Mouse (Mus musculus): ENCODE results near the gene Aspg. TPM values are rescaled to one million over a fixed set of nuclear protein-coding genes. Genes with fewer than 3 reads are reported as not detected.

Aspg gene
- polyA plus RNA-seq, 1 experiment from 2014 or later, result 1.5 TPM

- peaks cover 55% of the 10 kb centered on the region for H3K4me1 ChIP-seq
- H3K4me3 ChIP-seq, result peak overlapping the region; percentile 67
- DNase-seq (ENCODE audit: low spot score), result no peak
- H3K27ac ChIP-seq, result no peak overlapping the region
- 1% methylated on average over 46 of the region's 46 CpGs for WGBS
- H3K27me3 ChIP-seq (ENCODE audit: insufficient read depth, poor library complexity, severe bottlenecking), result peaks cover 79% of the 10 kb centered on the region
- H3K9me3 ChIP-seq, result no peaks in the 10 kb centered on the region
- no peaks in the 10 kb centered on the region for H3K36me3 ChIP-seq
Observed at GRCm38 (mm10) chr12:112144377-112145115, 38.1 kb downstream of the Aspg start.

DNA sequence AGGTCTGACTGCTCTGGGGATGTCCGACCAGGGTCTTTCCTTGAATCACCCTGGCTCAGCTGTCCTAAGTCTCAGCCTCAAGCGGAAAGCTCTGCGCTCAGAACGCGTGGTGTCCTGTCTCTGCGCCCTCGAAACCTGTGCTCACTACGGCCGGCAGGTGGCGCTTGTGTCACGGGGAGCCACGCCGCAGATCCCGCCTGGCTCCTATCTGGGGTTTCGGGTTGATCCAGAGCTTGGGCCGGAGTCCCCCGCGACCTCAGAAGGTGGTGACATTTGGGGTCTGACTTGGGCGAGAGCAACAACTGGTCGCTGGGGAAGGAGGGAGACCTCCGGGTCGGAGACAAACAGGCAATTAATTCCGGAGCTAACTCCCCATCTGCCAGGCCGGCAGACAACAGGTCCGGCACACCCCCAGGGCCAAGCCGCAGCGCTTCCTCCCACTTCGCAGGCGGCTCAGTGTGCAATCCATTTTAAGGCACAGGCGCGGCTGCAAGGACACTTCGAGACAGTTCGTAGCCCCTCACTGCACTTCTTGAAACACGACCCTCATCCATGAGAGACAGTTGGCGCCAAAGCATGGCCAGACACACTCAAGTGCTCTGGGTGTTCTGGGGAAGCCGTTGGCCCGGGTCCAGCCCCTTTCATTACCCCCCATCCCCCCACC is 38.9 kb downstream of the Aspg start:
- Histone ChIP-seq H3K4me1 (peaks cover 61% of the 10 kb centered on the region), H3K36me3 (no peaks in the 10 kb centered on the region), H3K9me3 (no peaks in the 10 kb centered on the region), H3K27me3 (ENCODE audit: insufficient read depth, poor library complexity, severe bottlenecking) (peaks cover 85% of the 10 kb centered on the region), H3K27ac (peak overlapping the region; percentile 84; the same call in 1 of the 2 replicates), H3K4me3 (peak overlapping the region; percentile 67)
- WGBS, result under 1% methylated on average over 37 of the region's 37 CpGs
- peak; percentile 88 for DNase-seq (ENCODE audit: low spot score)

GRCm38 (mm10) chr12:112145875-112146651 is 39.6 kb downstream of the Aspg start, which contains the start of gene Kif26a:
TSS of gene Kif26a (plus strand) at chr12:112146208.
- peaks cover 68% of the 10 kb centered on the region for H3K4me1 ChIP-seq
- peak within 1 kb of the TSS; percentile 84 for H3K27ac ChIP-seq
- H3K9me3 ChIP-seq, result no peaks in the 10 kb centered on the region
- no peaks in the 10 kb centered on the region for H3K36me3 ChIP-seq
- H3K4me3 ChIP-seq, result peak within 1 kb of the TSS; percentile 67
- peak; percentile 88 for DNase-seq (ENCODE audit: low spot score)
- peaks cover 78% of the 10 kb centered on the region for H3K27me3 ChIP-seq (ENCODE audit: insufficient read depth, poor library complexity, severe bottlenecking)
- WGBS, result under 1% methylated on average over 67 of the region's 68 CpGs

- Histone ChIP-seq H3K36me3 (no peaks in the 10 kb centered on the region), H3K27me3 (ENCODE audit: insufficient read depth, poor library complexity, severe bottlenecking) (peaks cover 65% of the 10 kb centered on the region), H3K9me3 (no peaks in the 10 kb centered on the region), H3K4me1 (peaks cover 79% of the 10 kb centered on the region), H3K4me3 (peak overlapping the region; percentile 67), H3K27ac (peak overlapping the region; percentile 84; the same call in 1 of the 2 replicates)
- 36% methylated on average over 5 of the region's 5 CpGs for WGBS
- DNase-seq (ENCODE audit: low spot score), result no peak
Observed at GRCm38 (mm10) chr12:112147365-112147764, 40.9 kb downstream of the Aspg start.

DNA sequence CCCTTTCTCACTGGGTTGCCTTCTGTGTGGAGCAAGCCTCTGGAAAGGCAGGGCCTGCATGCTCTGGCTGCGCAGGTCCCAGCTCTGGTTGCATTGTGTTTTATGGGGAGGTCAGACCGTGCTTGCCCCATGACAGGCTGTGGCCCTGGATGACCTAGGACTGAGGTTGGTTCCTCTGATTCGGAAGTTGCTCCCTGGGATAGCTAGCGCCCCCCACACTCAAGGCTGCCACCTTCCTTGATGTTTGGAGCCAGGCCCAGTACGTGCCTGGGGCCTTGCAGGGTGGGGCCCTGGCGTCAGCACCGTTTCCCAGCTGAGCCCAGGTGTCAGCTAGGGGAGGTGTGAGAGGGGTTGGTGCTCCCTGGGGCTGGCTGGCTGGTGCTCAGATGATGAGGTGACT is 43.5 kb downstream of the Aspg start:
- Histone ChIP-seq H3K36me3 (no peaks in the 10 kb centered on the region), H3K27me3 (ENCODE audit: insufficient read depth, poor library complexity, severe bottlenecking) (peaks cover 39% of the 10 kb centered on the region), H3K4me3 (no peak overlapping the region), H3K9me3 (no peaks in the 10 kb centered on the region), H3K27ac (peak overlapping the region; percentile 33; the same call in 1 of the 2 replicates), H3K4me1 (peaks cover 83% of the 10 kb centered on the region)
- 55% methylated on average over 7 of the region's 7 CpGs for WGBS
- no peak for DNase-seq (ENCODE audit: low spot score)

GRCm38 (mm10) chr12:112151244-112151979 is 44.9 kb downstream of the Aspg start:
- H3K9me3 ChIP-seq, result no peaks in the 10 kb centered on the region
- no peaks in the 10 kb centered on the region for H3K36me3 ChIP-seq
- no peak for DNase-seq (ENCODE audit: low spot score)
- H3K4me1 ChIP-seq, result peaks cover 83% of the 10 kb centered on the region
- peak overlapping the region; percentile 62 for H3K27ac ChIP-seq
- WGBS, result 46% methylated on average over 12 of the region's 12 CpGs
- no peak overlapping the region for H3K4me3 ChIP-seq
- H3K27me3 ChIP-seq (ENCODE audit: insufficient read depth, poor library complexity, severe bottlenecking), result peaks cover 39% of the 10 kb centered on the region; the same call in 1 of the 2 replicates

DNA sequence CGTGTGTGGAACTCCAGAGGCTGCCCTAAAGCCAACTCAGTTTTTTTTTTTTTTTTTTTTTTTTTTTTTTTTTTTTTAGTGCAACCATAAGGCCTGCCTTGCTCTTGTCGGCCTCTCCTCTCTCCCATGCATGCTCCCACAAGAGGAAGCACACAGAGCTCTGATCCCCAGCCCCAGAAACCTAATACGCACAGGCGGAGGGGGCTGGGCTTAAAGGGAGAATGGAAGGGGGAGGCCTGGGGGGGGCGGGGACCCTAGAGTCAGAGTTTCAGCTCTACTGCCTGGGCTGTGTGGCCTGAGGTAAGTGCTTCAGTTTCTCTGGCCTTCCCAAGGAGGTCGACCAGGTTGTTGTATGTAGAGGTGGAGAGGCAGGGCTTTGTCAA is 45.5 kb downstream of the Aspg start:
- WGBS, result 56% methylated on average over 6 of the region's 6 CpGs
- no peak overlapping the region for H3K4me3 ChIP-seq
- DNase-seq (ENCODE audit: low spot score), result no peak
- H3K27ac ChIP-seq, result peak overlapping the region; percentile 62; the same call in 1 of the 2 replicates
- H3K4me1 ChIP-seq, result peaks cover 83% of the 10 kb centered on the region
- H3K27me3 ChIP-seq (ENCODE audit: insufficient read depth, poor library complexity, severe bottlenecking), result peaks cover 40% of the 10 kb centered on the region; the same call in 1 of the 2 replicates
- no peaks in the 10 kb centered on the region for H3K9me3 ChIP-seq
- H3K36me3 ChIP-seq, result no peaks in the 10 kb centered on the region

GRCm38 (mm10) chr12:112153597-112153996 is 47.1 kb downstream of the Aspg start:
- DNase-seq (ENCODE audit: low spot score), result no peak
- peaks cover 73% of the 10 kb centered on the region for H3K4me1 ChIP-seq
- peaks cover 32% of the 10 kb centered on the region; the same call in 1 of the 2 replicates for H3K27me3 ChIP-seq (ENCODE audit: insufficient read depth, poor library complexity, severe bottlenecking)
- 65% methylated on average over 12 of the region's 12 CpGs for WGBS
- H3K36me3 ChIP-seq, result peaks cover 10% of the 10 kb centered on the region; the same call in 1 of the 2 replicates
- H3K27ac ChIP-seq, result peak overlapping the region; percentile 84; the same call in 1 of the 2 replicates
- H3K4me3 ChIP-seq, result no peak overlapping the region
- H3K9me3 ChIP-seq, result no peaks in the 10 kb centered on the region

GRCm38 (mm10) chr12:112154476-112154875 is 48.0 kb downstream of the Aspg start:
- H3K4me1 ChIP-seq, result peaks cover 74% of the 10 kb centered on the region
- peak overlapping the region; percentile 84 for H3K27ac ChIP-seq
- WGBS, result 44% methylated on average over 5 of the region's 5 CpGs
- no peaks in the 10 kb centered on the region for H3K9me3 ChIP-seq
- DNase-seq (ENCODE audit: low spot score), result no peak
- peaks cover 13% of the 10 kb centered on the region; the same call in 1 of the 2 replicates for H3K36me3 ChIP-seq
- H3K27me3 ChIP-seq (ENCODE audit: insufficient read depth, poor library complexity, severe bottlenecking), result peaks cover 23% of the 10 kb centered on the region; the same call in 1 of the 2 replicates
- H3K4me3 ChIP-seq, result no peak overlapping the region

GRCm38 (mm10) chr12:112155218-112156051 is 49.0 kb downstream of the Aspg start:
- Histone ChIP-seq H3K27me3 (ENCODE audit: insufficient read depth, poor library complexity, severe bottlenecking) (peaks cover 16% of the 10 kb centered on the region; the same call in 1 of the 2 replicates), H3K4me1 (peaks cover 64% of the 10 kb centered on the region), H3K4me3 (no peak overlapping the region), H3K36me3 (peaks cover 15% of the 10 kb centered on the region; the same call in 1 of the 2 replicates), H3K27ac (peak overlapping the region; percentile 84), H3K9me3 (no peaks in the 10 kb centered on the region)
- DNase-seq (ENCODE audit: low spot score), result no peak
- WGBS, result 73% methylated on average over 16 of the region's 16 CpGs

DNA sequence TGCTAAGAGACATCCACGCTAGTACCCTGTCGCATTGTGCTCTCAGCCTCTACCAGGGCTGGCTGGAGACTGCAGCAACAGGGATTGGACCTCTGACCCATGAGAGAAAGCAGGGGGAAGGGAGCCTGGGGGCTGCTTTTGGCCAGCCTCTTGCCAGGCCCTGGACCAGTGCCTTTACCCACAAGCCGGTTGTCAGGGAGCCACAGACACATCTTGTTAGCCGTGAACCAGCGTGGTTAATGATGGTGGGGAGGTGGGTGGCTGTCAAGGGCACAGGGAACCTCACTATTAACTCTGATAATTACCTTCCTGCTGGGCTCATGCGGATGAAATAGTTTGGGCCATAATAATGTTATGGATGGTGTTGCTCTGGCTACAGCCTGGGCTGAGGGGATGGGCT is 50.3 kb downstream of the Aspg start:
- peaks cover 15% of the 10 kb centered on the region; the same call in 1 of the 2 replicates for H3K36me3 ChIP-seq
- 82% methylated on average over 6 of the region's 6 CpGs for WGBS
- no peak for DNase-seq (ENCODE audit: low spot score)
- H3K9me3 ChIP-seq, result no peaks in the 10 kb centered on the region
- peaks cover 58% of the 10 kb centered on the region for H3K4me1 ChIP-seq
- H3K27ac ChIP-seq, result no peak overlapping the region
- H3K27me3 ChIP-seq (ENCODE audit: insufficient read depth, poor library complexity, severe bottlenecking), result peaks cover 23% of the 10 kb centered on the region
- no peak overlapping the region for H3K4me3 ChIP-seq
